Mouse (Mus musculus): Measurements from ENCODE around the gene Arfip2. TPM values are rescaled to one million over a fixed set of nuclear protein-coding genes. Genes with fewer than 3 reads are reported as not detected.

Gene Arfip2
- total RNA-seq (2021) = 100 to 1,000 TPM in 1 of 2 experiments, 10 to 100 TPM in 1; 96.6 to 106 TPM

DNA sequence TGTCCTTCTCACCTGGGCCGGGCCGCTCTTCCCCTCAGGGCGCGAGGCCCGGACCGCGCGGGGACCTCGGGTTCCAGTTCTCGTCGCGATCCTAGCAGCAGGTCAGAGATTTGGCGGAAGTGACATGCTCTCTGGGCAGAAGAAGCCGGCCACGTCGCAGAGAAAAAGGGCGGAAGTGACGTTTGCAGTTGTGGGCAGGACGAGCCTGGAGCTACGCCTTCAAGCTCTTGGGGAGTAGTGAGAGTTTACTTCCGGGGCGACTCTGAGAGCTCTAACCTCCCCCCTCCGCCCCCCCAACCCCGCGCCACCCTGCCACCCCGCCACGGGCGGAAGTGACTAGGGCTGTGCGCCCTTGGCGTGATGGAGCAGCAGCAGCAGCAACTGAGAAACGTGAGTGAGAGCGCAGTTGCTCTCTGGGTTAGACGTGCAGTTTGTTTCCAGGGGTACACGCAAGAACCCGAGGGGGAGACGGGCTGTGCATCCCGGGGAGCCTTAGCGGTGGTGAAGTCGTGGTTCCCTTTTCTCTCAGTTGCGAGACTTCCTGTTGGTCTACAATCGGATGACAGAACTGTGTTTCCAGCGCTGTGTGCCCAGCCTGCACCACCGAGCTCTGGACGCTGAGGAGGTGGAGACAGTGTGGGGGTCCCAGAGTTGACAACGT is at the start of gene Arfip2, which contains the start of gene Gm45799:
Arfip2 (minus strand) TSS at position 184 of the 661 bp plus-strand sequence.
Gm45799 (plus strand) TSS at position 320 of the 661 bp plus-strand sequence.
- intact Hi-C loops (cut with DNase I) = loop anchor here (5.0 kb wide), 1 partner anchor 172 kb away; the partner anchor contains the start of gene Mrpl17
- DNase-seq (ENCODE audit: low spot score in 2 of 2) = peak; percentile 95 to 97

DNA sequence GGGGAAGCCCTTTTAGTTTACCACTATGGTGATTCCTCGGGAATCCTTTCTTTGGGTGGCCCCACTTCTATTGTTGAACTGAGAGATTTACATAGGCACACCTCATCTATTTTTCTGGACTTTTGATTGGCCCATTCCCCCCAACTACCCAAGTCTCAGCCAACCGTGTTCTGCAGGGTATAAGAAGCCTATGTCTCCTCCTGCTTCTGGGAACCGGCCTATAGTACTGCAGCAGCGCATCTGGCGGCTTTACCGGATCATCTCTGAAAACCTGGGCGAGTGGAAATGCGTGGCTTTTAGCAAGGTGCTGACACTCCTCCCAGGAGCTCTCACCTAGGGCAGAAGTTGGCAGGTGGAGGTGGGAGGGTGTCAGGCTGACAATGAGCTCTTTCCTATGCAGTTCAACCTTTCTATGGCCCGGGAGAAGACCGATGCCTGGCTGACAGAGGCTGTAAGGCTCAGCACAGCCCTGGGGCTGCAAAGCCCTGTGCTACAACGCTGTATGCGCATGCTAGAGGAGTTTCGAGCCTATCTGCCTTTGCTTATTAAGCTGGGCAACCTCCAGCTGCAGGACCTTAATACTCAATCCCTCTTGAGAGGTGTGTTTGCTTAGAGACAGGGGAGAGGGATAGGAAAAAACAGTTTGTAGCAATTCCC is 45.5 kb upstream of the Arfip2 start:
- no peak for DNase-seq (ENCODE audit: low spot score in 2 of 2)
- intact Hi-C loops (cut with DNase I) = no loop called here

DNA sequence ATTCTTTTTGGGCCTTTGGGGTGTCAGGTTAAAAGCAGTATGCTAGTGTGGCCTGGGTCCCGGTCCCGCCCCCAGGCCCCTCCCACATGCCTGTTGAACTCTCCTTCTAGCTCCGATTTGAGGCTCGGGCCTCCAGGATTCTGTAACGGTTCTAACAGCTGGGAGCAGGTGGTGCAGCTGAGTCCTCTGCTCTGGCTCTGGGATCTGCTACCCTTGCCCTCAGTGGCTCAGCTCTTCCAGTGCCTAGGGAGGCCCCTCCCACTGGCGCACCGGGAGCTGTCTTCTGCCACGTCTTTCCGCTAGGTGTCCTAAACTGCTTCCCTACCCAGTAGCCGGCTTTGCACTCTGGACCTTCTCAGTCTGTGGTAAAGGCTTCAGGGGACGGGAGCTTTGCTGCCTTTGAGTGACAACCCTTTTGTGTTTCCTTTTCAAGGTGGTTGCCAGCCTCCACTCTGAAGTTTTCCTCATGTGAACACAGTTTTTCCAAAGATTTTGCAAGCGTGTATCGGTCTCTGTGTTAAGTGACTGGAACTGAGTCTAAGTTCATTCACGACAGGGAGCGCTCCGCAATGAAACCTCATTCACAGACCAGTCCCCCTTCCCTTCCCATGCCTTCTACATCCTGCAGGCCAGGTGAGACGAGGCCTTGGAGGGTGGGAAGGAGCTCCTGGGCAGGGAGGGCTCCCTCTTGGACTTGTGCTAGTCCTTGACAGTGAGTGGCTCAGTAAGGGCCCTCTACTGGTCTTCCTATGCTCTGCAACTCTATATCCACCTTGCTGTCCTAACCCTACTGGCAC is 10.6 kb upstream of the Arfip2 start, which contains the start of gene Dnhd1:
Dnhd1 (plus strand) TSS at position 189 of the 797 bp plus-strand sequence.
- DNase-seq (ENCODE audit: low spot score in 2 of 2) = peak in 1 of 2 experiments; percentile 38
- intact Hi-C loops (cut with DNase I) = no loop called here

DNA sequence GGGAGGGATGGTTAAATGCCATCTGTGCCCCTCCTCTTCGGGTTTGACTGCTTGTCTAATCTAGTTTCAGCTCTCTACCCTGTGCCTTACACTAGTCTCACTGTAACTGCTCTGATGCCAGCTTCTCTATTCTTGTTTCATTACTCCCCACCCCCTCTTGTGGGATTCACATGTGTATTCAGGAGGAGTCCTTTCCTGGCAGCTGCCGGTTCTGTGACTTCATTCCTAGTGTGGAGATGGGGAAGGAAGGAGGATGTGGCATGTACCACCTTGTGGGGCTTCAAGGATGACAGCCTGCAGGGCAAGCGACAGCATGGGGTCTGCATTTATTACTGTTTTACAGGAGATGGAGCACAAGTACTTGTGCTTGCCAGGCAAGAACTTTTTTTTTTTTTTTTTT is 1.7 kb upstream of the Arfip2 start:
- intact Hi-C loops (cut with DNase I) = loop anchor here (5.0 kb wide), 1 partner anchor 170 kb away; the partner anchor contains the start of gene Mrpl17
- no peak for DNase-seq (ENCODE audit: low spot score in 2 of 2)

DNA sequence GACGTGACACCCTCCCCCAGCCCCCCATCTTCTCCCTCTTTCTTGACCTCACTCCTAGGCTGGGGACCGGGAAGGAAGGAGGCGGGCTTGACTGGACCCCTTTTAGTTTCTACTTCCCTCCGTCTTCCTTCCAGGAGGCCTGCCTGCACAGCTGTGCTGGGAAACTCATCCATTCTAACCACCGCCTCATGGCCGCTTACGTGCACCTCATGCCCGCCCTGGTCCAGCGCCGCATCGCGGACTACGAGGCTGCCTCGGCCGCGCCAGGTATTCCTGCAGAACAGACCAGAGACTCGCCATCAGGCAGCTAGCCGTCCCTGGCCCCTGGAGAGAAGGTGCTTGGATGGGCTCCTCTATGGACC is 659 bp upstream of the Arfip2 start:
- intact Hi-C loops (cut with DNase I) = loop anchor here (5.0 kb wide), 1 partner anchor 171 kb away; the partner anchor contains the start of gene Mrpl17
- DNase-seq (ENCODE audit: low spot score in 2 of 2) = peak; percentile 46 to 51

DNA sequence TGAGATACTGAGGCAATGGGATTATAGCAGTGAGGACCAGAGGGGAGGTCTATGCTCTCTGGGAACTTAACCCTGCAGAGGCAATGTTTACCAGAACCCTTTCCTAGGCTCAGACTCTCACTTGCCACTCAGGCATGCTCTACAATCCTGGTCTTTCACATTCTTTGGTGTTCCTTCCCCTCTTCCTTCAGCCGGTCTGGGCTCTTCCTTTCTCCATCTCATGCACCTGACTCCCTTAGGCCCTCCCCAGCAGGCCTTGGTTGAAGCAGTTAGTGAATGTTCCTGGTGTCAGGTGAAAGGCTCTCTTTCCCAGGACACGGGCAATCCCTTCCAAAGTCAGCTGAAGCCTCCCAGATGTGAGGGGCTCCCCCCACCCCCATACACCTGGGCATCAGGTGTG is 460 bp downstream of the Arfip2 start, which contains the start of gene Timm10b:
Timm10b (plus strand) TSS at position 301 of the 400 bp plus-strand sequence.
- DNase-seq (ENCODE audit: low spot score in 2 of 2) = no peak
- intact Hi-C loops (cut with DNase I) = loop anchor here (5.0 to 10.0 kb wide), 3 partner anchors 82 to 235 kb away; partner anchors contain the start of genes Cnga4, Fam160a2 and Mrpl17

DNA sequence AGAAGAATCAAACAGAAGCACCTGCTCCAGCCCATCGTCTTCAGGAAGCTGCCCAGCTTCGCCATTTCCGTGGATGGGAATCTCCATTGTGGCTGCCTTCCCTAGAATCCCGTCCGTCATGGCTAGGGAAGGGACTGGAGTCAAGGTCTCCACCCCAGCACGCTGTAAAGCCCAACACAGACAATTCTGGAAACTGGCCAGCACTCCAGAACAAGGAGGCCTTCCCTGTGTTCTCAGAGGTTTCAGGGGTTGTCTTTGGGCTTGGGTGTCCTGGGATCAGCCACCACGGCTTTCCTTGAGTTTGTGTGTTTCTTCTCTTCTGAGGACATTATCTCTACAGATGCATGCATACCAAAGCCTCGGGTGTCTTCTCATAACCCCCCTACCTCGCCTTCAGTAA is 912 bp downstream of the Arfip2 start:
- intact Hi-C loops (cut with DNase I) = loop anchor here (5.0 to 10.0 kb wide), 2 partner anchors 82 to 235 kb away; partner anchors contain the start of genes Cnga4 and Fam160a2
- no peak for DNase-seq (ENCODE audit: low spot score in 2 of 2)

DNA sequence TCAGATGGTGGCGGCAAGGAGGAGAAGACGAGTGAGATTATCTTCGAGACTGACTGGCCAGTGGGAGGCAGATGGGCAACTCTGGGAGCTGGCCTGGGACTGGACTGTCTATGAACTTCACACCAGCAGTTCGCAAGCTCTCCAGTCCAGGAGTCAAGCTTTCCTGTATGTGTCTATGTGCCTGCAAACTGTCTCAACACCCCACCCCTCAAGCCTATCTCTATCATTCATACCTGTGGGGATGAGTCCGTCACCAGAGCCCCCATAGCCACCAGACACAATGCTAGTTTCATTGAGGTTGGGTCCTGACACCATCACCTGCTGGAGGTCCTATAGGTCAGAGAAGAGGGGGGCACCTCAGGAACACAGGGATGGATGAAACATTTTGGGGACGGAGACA is 1.4 kb downstream of the Arfip2 start:
- no peak for DNase-seq (ENCODE audit: low spot score in 2 of 2)
- intact Hi-C loops (cut with DNase I) = loop anchor here (5.0 to 10.0 kb wide), 2 partner anchors 81 to 234 kb away; partner anchors contain the start of genes Cnga4 and Fam160a2

DNA sequence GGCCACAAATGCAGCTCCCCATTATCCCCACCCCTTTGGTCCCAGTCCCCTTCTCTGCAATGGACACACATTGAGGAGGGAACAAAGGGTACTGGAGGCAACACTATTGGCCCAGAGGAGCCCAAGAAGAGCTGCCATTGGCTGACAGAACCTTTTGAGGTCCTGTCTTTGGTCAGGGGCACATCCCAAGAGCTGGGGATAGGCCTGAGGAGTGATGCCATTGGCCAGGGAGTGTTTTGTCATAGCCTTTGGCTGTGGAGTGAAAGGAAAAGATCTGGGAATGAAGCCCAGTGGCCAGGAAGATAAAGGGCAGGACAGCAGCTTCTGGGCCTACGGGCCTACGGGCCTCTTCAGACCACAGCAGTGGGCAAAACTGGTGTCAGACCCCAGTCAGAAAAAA is 4.5 kb downstream of the Arfip2 start:
- intact Hi-C loops (cut with DNase I) = loop anchor here (5.0 to 10.0 kb wide), 2 partner anchors 78 to 231 kb away; partner anchors contain the start of genes Cnga4 and Fam160a2

DNA sequence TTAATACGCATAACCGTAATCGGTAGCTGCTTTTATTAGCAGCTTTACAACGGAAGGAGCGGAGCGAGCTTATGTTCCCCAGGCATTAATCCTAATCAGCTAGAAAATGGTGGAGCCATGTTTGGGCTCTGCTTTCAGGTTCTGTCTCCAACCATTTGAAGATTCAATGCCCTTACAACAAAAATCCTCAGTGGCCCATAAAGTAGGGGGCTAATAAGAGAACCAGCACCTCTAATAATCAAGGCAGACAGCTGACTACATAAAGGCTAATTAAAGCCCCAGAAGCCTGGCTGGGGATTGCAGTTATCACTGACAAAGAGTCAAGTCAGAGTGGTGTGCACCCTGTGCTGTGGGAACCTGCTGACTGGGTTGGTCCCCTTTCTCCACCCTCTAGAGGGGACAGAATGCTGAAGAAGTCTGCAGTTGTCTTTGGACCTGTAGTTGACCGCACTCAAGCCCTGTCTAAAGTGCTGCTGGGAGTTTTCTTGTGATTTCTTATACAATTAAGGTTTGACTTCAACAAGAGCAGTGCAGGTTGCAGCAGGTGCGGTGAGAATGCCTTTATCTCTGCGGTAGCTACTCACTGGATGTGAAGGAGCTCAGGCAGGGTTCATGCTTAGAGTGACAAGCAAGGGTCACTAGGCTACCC is 5.8 kb downstream of the Arfip2 start:
- no peak for DNase-seq (ENCODE audit: low spot score in 2 of 2)
- intact Hi-C loops (cut with DNase I) = loop anchor here (5.0 to 10.0 kb wide), 2 partner anchors 103 to 230 kb away; partner anchors contain the start of genes Cnga4, Fam160a2, Ilk and Rrp8

More for the DNA sequence above, 4.5 kb downstream of the Arfip2 start:
- no peak for DNase-seq (ENCODE audit: low spot score in 2 of 2)

DNA sequence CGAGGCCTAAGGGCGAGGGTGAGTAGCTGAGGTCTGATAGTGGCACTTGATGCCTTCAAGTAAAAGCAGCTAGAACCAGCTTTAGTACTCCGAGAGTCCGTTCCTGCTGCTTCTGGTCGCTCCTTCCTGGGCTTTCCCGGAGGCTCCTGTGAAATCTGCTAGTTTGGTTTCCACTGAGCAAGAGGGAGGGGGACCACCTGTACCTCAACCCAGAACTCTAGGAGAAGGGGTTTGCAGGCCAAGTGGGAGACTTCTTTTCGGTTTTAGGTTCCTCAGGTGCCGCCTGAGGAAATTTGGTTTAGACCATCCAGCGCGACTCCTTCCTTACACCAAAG is 6.4 kb downstream of the Arfip2 start:
- intact Hi-C loops (cut with DNase I) = loop anchor here (2.0 to 10.0 kb wide), 3 partner anchors 65 to 229 kb away; partner anchors contain the start of genes Cnga4, Fam160a2, Ilk and Rrp8
- no peak for DNase-seq (ENCODE audit: low spot score in 2 of 2)

DNA sequence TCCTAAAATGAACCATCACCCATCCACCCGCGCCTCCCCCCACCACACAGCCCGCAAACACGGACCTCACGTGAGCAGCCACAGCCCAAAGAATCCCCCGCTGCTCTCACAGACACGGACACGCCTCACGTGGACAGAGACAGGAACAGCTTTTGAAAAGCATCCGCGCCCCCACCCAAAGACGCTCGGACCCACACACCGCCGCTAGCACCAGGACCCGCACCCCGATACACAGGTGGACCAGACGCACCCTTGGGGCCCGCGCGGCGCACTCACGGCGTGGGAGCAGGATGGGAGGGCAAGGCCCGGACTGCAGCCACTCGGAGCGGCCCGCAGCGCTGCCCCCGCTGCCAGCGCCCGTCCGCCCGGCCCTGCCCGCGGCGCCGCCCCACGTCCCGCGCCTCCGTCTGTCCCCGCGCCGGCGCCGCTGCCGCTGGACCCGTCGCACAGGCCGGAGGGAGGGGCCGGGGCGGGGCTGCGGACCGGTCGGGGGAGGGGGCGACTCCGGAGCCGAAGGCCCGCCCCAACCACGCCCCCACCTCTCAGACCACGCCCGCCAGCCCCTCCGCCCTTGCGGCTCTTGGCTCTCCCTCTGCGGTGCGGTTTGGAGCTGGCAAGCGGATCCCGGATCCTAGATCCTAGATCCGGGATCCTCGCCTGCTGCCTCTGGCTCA is 7.0 kb downstream of the Arfip2 start, which contains the start of gene Trim3:
Trim3 (minus strand) TSS at position 445 of the 674 bp plus-strand sequence.
- DNase-seq (ENCODE audit: low spot score in 2 of 2) = peak; percentile 88 to 94
- intact Hi-C loops (cut with DNase I) = loop anchor here (2.0 to 10.0 kb wide), 3 partner anchors 64 to 228 kb away; partner anchors contain the start of genes Cnga4, Fam160a2, Ilk and Rrp8

DNA sequence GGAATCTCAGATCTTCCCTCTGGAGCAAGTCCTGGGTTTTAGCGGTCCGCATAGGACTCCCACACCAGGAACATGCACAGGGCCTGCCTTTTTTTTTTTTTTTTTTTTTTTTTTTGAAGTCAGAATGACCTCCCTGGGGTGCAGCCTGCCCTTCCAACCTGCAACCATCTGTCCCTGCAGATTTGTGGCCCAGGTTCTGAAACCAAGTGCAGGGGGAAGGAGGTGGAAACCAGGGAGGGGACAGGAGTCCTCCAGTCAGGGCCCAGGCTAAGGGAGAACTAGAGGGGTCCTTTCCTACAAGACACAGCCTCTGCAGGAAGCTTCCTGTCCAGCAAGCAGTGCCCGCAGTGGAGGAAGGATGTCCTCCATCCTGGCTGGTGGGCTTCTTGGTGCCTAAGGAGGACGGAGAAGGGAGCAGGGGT is 7.7 kb downstream of the Arfip2 start:
- peak in 1 of 2 experiments; percentile 30 for DNase-seq (ENCODE audit: low spot score in 2 of 2)
- intact Hi-C loops (cut with DNase I) = loop anchor here (2.0 to 10.0 kb wide), 3 partner anchors 64 to 228 kb away; partner anchors contain the start of genes Cnga4, Fam160a2, Ilk and Rrp8

DNA sequence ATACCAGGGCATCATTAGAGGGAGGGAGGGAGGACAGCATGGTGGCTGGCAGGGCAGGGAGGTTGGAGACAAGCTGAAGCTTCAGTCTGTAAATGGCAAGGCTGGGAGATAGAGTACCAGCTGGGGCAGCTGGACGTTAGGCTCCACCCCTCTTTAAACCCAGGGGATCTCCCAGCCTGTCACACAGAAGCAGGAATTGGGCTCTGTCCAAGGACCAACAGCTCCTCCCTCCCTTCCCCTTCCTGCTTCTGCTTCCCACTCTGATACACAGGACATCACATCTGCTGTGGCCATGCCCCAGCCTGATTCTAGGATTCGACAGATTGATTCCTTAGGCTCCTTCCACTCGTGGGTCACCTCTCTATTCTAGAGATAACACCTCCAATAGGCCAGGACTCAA is 11.6 kb downstream of the Arfip2 start:
- no peak for DNase-seq (ENCODE audit: low spot score in 2 of 2)
- intact Hi-C loops (cut with DNase I) = no loop called here

DNA sequence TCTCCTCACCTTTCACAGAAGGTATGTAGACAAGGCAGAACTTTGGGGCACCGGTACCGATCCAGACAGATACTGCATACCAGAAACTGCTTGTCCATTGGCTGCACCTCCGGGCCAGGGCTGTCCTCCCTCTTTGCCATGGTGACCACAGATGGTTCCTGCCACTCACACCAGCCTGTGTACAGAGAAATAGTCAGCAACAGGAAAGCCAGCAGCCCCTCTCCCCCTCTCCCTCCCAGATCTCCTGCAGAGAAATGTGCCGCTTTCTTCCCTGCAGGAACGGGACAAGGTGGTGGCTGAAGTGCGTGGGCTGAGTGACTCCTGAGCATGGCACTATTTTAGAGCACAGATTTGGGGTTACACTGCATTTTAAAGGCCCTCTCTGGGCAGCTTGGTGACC is 14.8 kb downstream of the Arfip2 start:
- intact Hi-C loops (cut with DNase I) = no loop called here
- DNase-seq (ENCODE audit: low spot score in 2 of 2) = no peak

DNA sequence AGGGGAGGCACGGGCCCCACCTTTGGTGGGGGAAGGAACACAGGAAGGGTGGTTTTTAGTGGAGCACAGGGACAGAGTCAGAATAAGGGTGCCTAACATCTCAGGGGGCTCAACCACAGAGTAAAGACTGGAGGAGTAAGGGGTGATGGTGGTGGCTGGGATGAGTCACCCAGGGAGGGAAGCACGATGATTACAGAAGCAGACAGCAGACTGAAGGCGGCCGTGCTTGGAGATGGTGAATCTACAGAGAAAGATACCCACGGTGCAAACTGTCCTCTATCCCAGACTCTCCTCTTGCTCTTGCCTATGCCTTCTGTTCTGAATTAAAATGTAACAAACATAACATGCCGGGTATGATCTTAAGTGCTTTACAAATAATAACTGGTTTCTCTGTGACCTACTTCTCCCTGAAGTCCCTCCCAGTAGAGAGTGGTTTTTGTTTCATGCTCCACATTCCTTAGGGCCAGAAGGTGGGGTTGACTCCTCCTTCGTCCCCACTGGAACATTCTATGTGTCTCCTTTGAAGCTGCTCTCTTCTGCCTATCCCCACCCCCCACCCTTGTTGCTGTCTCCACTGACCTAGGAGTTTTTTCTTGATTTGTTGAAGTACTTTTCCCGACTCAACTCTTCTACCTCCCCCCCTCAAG is 18.4 kb downstream of the Arfip2 start:
- DNase-seq (ENCODE audit: low spot score in 2 of 2) = peak in 1 of 2 experiments; percentile 47
- intact Hi-C loops (cut with DNase I) = no loop called here

DNA sequence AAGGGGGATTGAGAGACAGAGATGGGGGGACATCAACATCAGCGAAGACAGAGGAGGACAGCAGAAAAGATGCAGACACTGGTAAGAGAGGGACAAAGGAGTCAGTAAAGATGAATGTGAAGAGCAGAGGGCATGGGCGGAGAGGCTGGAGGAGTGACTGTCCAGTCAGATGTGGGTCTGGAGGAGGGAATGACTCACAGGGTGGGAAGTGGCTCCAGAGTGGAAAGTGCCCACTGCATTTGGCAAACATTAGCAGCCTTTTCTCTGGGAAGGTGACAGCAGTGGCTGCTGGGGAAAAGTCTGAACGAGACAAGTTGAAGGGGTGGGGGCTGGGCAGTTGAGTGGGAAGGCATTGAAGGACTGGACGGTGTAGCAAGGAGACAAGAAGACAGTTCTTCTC is 19.2 kb downstream of the Arfip2 start:
- DNase-seq (ENCODE audit: low spot score in 2 of 2) = no peak
- intact Hi-C loops (cut with DNase I) = no loop called here

DNA sequence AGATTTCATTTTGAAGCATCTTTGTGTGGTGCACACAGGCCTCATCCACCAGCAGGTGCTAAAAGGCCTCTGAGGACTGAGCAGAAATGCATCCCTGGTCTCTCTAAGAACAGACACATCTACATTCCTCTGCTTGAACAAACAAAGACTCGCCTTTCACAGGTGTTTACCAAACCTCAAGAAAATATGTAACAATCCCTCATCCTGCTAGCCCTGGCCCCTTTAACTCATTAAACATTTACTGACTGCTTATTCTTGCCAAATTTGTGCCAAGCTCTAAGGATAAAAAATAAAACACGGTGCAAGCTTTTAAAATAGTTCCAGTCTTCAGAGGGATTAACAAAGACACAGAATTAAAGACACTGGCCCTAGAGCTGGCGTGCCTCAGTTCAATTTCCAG is 20.5 kb downstream of the Arfip2 start:
- no peak for DNase-seq (ENCODE audit: low spot score in 2 of 2)
- intact Hi-C loops (cut with DNase I) = no loop called here

Measured in left cerebral cortex, postnatal 36 days (tissue).